Mouse (Mus musculus): ENCODE measurements around the gene Chd3. TPM values are rescaled to one million over a fixed set of nuclear protein-coding genes. Genes with fewer than 3 reads are reported as not detected.
A peak's percentile ranks its signal among the peaks of the same experiment; 100 is the strongest.

The Chd3 gene
- polyA plus RNA-seq, 1 experiment from 2014 or later, result 17.1 TPM

GRCm38 (mm10) chr11:69413221-69414181 is 44.3 kb upstream of the Chd3 start, which contains the start of gene Kdm6b:
TSS of gene Kdm6b (minus strand) at chr11:69413675.
- DNase-seq (ENCODE audit: low spot score), result no peak
- Histone ChIP-seq H3K4me3 (ENCODE audit: low read depth, low read length) (peak within 1 kb of the TSS; percentile 85), H3K9ac (ENCODE audit: low read depth, low read length) (peak within 1 kb of the TSS; percentile 81), H3K4me1 (replicated peaks; ENCODE audit: control insufficient read depth, insufficient read depth, low read length) (peaks cover 58% of the 10 kb centered on the region), H3K4me2 (peak within 1 kb of the TSS; percentile 97), H3K9me3 (ENCODE audit: control insufficient read depth, low read length) (no peaks in the 10 kb centered on the region), H3K27me3 (replicated peaks; ENCODE audit: control insufficient read depth, insufficient read depth, low read length) (no peaks in the 10 kb centered on the region), H3K27ac (ENCODE audit: low read depth, low read length) (peak within 1 kb of the TSS; percentile 96), H3K36me3 (ENCODE audit: control insufficient read depth, insufficient read depth, low read length) (no peaks in the 10 kb centered on the region)
- ATAC-seq (replicated peaks; ENCODE audit: low FRiP score), result no peak
- WGBS, result 47% methylated on average over 12 of the region's 12 CpGs

- Histone ChIP-seq H3K4me1 (replicated peaks; ENCODE audit: control insufficient read depth, insufficient read depth, low read length) (peaks cover 62% of the 10 kb centered on the region), H3K27me3 (replicated peaks; ENCODE audit: control insufficient read depth, insufficient read depth, low read length) (no peaks in the 10 kb centered on the region), H3K9ac (ENCODE audit: low read depth, low read length) (no peak overlapping the region), H3K9me3 (ENCODE audit: control insufficient read depth, low read length) (no peaks in the 10 kb centered on the region), H3K27ac (ENCODE audit: low read depth, low read length) (peak overlapping the region; percentile 95), H3K36me3 (ENCODE audit: control insufficient read depth, insufficient read depth, low read length) (peaks cover 4% of the 10 kb centered on the region), H3K4me3 (ENCODE audit: low read depth, low read length) (peak overlapping the region; percentile 85), H3K4me2 (peak overlapping the region; percentile 97)
- ATAC-seq (replicated peaks; ENCODE audit: low FRiP score) (no peak), DNase-seq (ENCODE audit: low spot score) (no peak)
- WGBS, result 69% methylated on average over 7 of the region's 7 CpGs
These were observed 43.3 kb upstream of the Chd3 start for GRCm38 (mm10) chr11:69412548-69412947.

GRCm38 (mm10) chr11:69411538-69412203 is 42.5 kb upstream of the Chd3 start:
- no peaks in the 10 kb centered on the region for H3K9me3 ChIP-seq (ENCODE audit: control insufficient read depth, low read length)
- H3K27me3 ChIP-seq (replicated peaks; ENCODE audit: control insufficient read depth, insufficient read depth, low read length), result no peaks in the 10 kb centered on the region
- H3K4me1 ChIP-seq (replicated peaks; ENCODE audit: control insufficient read depth, insufficient read depth, low read length), result peaks cover 55% of the 10 kb centered on the region
- peak overlapping the region; percentile 74 for H3K9ac ChIP-seq (ENCODE audit: low read depth, low read length)
- peak overlapping the region; percentile 97 for H3K4me2 ChIP-seq
- peaks cover 6% of the 10 kb centered on the region for H3K36me3 ChIP-seq (ENCODE audit: control insufficient read depth, insufficient read depth, low read length)
- 1% methylated on average over 38 of the region's 39 CpGs for WGBS
- H3K4me3 ChIP-seq (ENCODE audit: low read depth, low read length), result peak overlapping the region; percentile 85
- peak overlapping the region; percentile 95 for H3K27ac ChIP-seq (ENCODE audit: low read depth, low read length)
- DNase-seq (ENCODE audit: low spot score) (no peak), ATAC-seq (replicated peaks; ENCODE audit: low FRiP score) (peak; percentile 33)

DNA sequence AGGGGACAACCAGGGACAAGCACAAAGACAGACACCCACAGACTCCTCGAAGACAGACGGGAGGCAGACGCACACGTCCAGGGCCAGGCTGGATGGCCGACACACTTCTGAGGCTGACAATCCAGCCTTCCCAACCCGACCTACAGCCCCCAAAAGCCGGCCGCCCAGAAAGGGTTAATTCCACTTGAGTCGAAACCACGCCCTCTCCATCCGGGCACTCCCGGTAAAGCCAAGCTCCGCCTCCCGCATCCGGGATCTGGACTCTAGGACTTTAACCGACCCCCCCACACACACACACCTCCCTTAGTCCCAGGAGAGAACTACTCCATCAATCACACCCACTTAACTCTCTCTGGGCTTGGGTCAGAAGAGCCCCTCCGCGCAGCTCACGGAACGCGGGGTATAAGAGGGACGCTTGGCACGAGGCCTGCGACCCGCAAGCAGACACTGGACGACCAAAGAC is 41.9 kb upstream of the Chd3 start:
- no peaks in the 10 kb centered on the region for H3K9me3 ChIP-seq (ENCODE audit: control insufficient read depth, low read length)
- peaks cover 52% of the 10 kb centered on the region for H3K4me1 ChIP-seq (replicated peaks; ENCODE audit: control insufficient read depth, insufficient read depth, low read length)
- H3K4me3 ChIP-seq (ENCODE audit: low read depth, low read length), result peak overlapping the region; percentile 85
- peak; percentile 59 for ATAC-seq (replicated peaks; ENCODE audit: low FRiP score)
- H3K27me3 ChIP-seq (replicated peaks; ENCODE audit: control insufficient read depth, insufficient read depth, low read length), result no peaks in the 10 kb centered on the region
- WGBS, result under 1% methylated on average over 26 of the region's 26 CpGs
- H3K36me3 ChIP-seq (ENCODE audit: control insufficient read depth, insufficient read depth, low read length), result peaks cover 10% of the 10 kb centered on the region
- peak overlapping the region; percentile 97 for H3K4me2 ChIP-seq
- H3K27ac ChIP-seq (ENCODE audit: low read depth, low read length), result peak overlapping the region; percentile 95
- DNase-seq (ENCODE audit: low spot score), result peak; percentile 98
- H3K9ac ChIP-seq (ENCODE audit: low read depth, low read length), result peak overlapping the region; percentile 74

- WGBS, result under 1% methylated on average over 41 of the region's 41 CpGs
- Histone ChIP-seq H3K4me1 (replicated peaks; ENCODE audit: control insufficient read depth, insufficient read depth, low read length) (peaks cover 48% of the 10 kb centered on the region), H3K4me3 (ENCODE audit: low read depth, low read length) (peak overlapping the region; percentile 85), H3K9me3 (ENCODE audit: control insufficient read depth, low read length) (no peaks in the 10 kb centered on the region), H3K36me3 (ENCODE audit: control insufficient read depth, insufficient read depth, low read length) (peaks cover 17% of the 10 kb centered on the region), H3K27ac (ENCODE audit: low read depth, low read length) (peak overlapping the region; percentile 95), H3K4me2 (peak overlapping the region; percentile 97), H3K9ac (ENCODE audit: low read depth, low read length) (peak overlapping the region; percentile 74), H3K27me3 (replicated peaks; ENCODE audit: control insufficient read depth, insufficient read depth, low read length) (no peaks in the 10 kb centered on the region)
- DNase-seq (ENCODE audit: low spot score) (peak; percentile 72), ATAC-seq (replicated peaks; ENCODE audit: low FRiP score) (peak; percentile 4)
These were observed 41.3 kb upstream of the Chd3 start for GRCm38 (mm10) chr11:69410310-69411072.

GRCm38 (mm10) chr11:69410045-69410309 is 40.8 kb upstream of the Chd3 start:
- no peak for DNase-seq (ENCODE audit: low spot score)
- ATAC-seq (replicated peaks; ENCODE audit: low FRiP score), result no peak
- WGBS, result under 1% methylated on average over 18 of the region's 18 CpGs

DNA sequence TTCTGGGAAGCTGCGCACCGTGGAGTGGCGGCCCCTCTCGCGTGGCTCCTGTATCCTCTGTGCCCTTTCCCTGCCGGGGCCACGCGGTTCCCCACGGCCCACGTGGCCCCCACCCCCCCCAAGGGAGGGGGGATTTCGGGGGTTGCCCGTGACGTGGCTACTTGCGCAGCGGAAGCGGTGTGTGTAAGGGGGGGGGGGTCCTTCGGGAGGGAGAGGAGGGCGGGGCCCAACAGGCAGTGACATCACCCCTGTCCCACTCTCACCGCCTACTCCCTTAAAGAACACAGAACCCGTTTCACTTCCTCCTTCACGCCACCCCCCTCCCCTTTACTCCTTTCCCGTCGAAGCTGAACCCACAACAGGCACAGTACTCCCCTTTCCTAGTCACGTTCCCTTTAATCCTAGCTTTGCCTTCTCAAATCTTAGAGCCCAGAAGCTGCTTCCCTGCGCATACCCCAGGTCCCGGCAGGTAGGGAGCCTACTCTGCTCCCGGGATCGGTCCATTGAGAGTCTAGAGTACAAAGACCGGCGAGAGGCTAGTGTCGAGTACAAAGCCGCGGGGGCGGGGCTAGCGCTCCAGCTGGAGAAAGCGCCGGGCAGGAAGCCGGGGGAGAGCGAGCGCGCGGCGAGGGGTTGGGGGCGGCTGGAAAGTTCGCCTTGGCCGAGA is 40.3 kb upstream of the Chd3 start:
- peak; percentile 53; the same call in 1 of the 2 replicates for ATAC-seq (replicated peaks; ENCODE audit: low FRiP score)
- H3K4me2 ChIP-seq, result peak overlapping the region; percentile 97
- peaks cover 26% of the 10 kb centered on the region for H3K36me3 ChIP-seq (ENCODE audit: control insufficient read depth, insufficient read depth, low read length)
- peaks cover 38% of the 10 kb centered on the region for H3K4me1 ChIP-seq (replicated peaks; ENCODE audit: control insufficient read depth, insufficient read depth, low read length)
- no peaks in the 10 kb centered on the region for H3K27me3 ChIP-seq (replicated peaks; ENCODE audit: control insufficient read depth, insufficient read depth, low read length)
- DNase-seq (ENCODE audit: low spot score), result peak; percentile 89
- peak overlapping the region; percentile 95 for H3K27ac ChIP-seq (ENCODE audit: low read depth, low read length)
- H3K4me3 ChIP-seq (ENCODE audit: low read depth, low read length), result peak overlapping the region; percentile 85
- WGBS, result under 1% methylated on average over 41 of the region's 46 CpGs
- H3K9me3 ChIP-seq (ENCODE audit: control insufficient read depth, low read length), result no peaks in the 10 kb centered on the region
- H3K9ac ChIP-seq (ENCODE audit: low read depth, low read length), result peak overlapping the region; percentile 74

More at GRCm38 (mm10) chr11:69410045-69410309, 40.8 kb upstream of the Chd3 start:
- peak overlapping the region; percentile 97 for H3K4me2 ChIP-seq
- peak overlapping the region; percentile 95 for H3K27ac ChIP-seq (ENCODE audit: low read depth, low read length)
- no peaks in the 10 kb centered on the region for H3K9me3 ChIP-seq (ENCODE audit: control insufficient read depth, low read length)
- peaks cover 22% of the 10 kb centered on the region for H3K36me3 ChIP-seq (ENCODE audit: control insufficient read depth, insufficient read depth, low read length)
- H3K4me1 ChIP-seq (replicated peaks; ENCODE audit: control insufficient read depth, insufficient read depth, low read length), result peaks cover 43% of the 10 kb centered on the region
- peak overlapping the region; percentile 85 for H3K4me3 ChIP-seq (ENCODE audit: low read depth, low read length)
- H3K27me3 ChIP-seq (replicated peaks; ENCODE audit: control insufficient read depth, insufficient read depth, low read length), result no peaks in the 10 kb centered on the region
- peak overlapping the region; percentile 74 for H3K9ac ChIP-seq (ENCODE audit: low read depth, low read length)

All from liver, embryonic 11.5 days (tissue).